Mouse (Mus musculus) neural tube, embryonic 10.5 days (tissue): Measurements from ENCODE around the gene Rhcg.
A peak's percentile ranks its signal among the peaks of the same experiment; 100 is the strongest.

ENCODE experiments used
- DNase-seq: peaks from one replicate; pipeline ENCODE4 v3.0.0-alpha.2; 2017; ENCODE audit warnings: low spot score; ENCODE audit errors: extremely low spot score

The Rhcg gene

GRCm38 (mm10) chr7:79552702-79553101 lies 64.8 kb downstream of the Rhcg start:
- DNase-seq = no peak

GRCm38 (mm10) chr7:79548893-79549555 lies 68.4 kb downstream of the Rhcg start:
- no peak for DNase-seq

DNA sequence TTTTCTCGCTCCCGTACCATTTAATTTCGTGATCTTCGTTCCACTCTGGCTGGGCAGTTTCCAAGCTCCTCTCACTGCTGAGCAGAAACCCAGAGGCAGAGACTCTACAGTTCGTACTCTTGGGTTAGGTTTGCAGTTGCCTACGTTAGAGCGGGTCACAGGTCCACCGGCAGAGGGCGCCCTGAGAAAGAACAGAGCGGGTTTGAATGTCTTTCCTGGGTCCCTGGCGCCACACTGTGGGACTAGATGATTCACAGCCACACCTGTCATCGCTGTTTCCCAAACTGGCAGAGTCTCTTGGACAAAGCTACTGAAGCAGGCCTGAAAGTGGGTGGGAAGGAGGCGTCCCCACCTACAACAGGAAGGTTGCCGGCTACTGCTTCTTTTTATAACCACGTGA lies 70.4 kb downstream of the Rhcg start:
- peak; percentile 89 for DNase-seq

GRCm38 (mm10) chr7:79545066-79545400 lies 72.4 kb downstream of the Rhcg start:
- DNase-seq = no peak

GRCm38 (mm10) chr7:79544281-79545065 lies 73.0 kb downstream of the Rhcg start:
- DNase-seq = peak; percentile 62
